In the genomic region with DNA sequence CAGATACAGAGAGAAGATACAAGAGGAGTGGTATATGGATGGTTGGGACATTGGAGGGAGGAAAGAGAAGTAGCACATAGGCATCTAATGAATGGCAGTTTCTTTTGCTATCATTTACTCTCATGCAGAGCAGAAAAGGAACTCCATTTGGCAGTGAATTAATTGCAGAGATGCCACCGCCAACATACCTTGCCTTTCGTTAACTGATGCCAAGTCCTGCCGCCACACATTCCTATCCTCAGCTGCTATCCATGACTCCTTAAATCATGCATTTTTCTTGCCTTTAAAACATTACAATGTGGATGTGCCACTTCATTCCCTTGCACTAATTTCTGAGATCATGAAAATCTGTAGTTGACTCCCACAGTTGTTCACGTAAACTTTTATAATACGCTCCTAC, we compare ENCODE assay signal across 14 mouse cellular contexts.
"Had no signal": no experiment of that assay in that cellular context is flagged by ENCODE, and none has a peak within 500 bp of the region (broad histone marks: within the 10 kb centered on the region; RNA-seq: fewer than 3 reads in every experiment).

No protein-coding gene starts in this region.

- DNase-seq: kidney, adult 8-10 months; kidney, postnatal 10 days; kidney, postnatal 36 days; layer of hippocampus, postnatal 36 days; liver; lung, adult 18-20 months; lung, postnatal 14 days; lung, postnatal 4 days; midbrain, embryonic 14.5 days; right cerebral cortex, postnatal 25 days; spleen, adult 18-20 months; thymus, adult 18-20 months; thymus, postnatal 36 days had no signal

- ATAC-seq: liver, embryonic 12.5 days had no signal
